Mouse (Mus musculus) mature B cell (primary cell): Measurements from ENCODE around the gene Pcyt1a.

Experiments used
- in situ Hi-C: fragments of 300-500 bp; cut with MboI; formaldehyde crosslinking; loops from 2 replicates; pipeline ENCODE4 v1.14.3; 2019

Pcyt1a gene

GRCm38 (mm10) chr16:32430474-32431046 lies at the start of gene Pcyt1a:
Gene Pcyt1a (plus strand): TSS chr16:32430921.
- in situ Hi-C loops: no loop called here

GRCm38 (mm10) chr16:32382901-32383300 lies 47.8 kb upstream of the Pcyt1a start:
- in situ Hi-C loops: no loop called here

GRCm38 (mm10) chr16:32384885-32385284 lies 45.8 kb upstream of the Pcyt1a start:
- in situ Hi-C loops: no loop called here

GRCm38 (mm10) chr16:32386826-32387225 lies 43.9 kb upstream of the Pcyt1a start:
- in situ Hi-C loops: no loop called here

GRCm38 (mm10) chr16:32389049-32389448 lies 41.7 kb upstream of the Pcyt1a start:
- in situ Hi-C loops: no loop called here

- in situ Hi-C loops: no loop called here
Observed at GRCm38 (mm10) chr16:32389841-32390240, 40.9 kb upstream of the Pcyt1a start.

GRCm38 (mm10) chr16:32390882-32391281 lies 39.8 kb upstream of the Pcyt1a start:
- in situ Hi-C loops: no loop called here

- in situ Hi-C loops: no loop called here
Observed at GRCm38 (mm10) chr16:32395679-32396540, 34.8 kb upstream of the Pcyt1a start.

GRCm38 (mm10) chr16:32396541-32396835 lies 34.2 kb upstream of the Pcyt1a start:
- in situ Hi-C loops: no loop called here

GRCm38 (mm10) chr16:32398206-32398605 lies 32.5 kb upstream of the Pcyt1a start:
- in situ Hi-C loops: no loop called here

- in situ Hi-C loops: no loop called here
Observed at GRCm38 (mm10) chr16:32400267-32400666, 30.5 kb upstream of the Pcyt1a start, which contains the start of gene Tm4sf19. Gene Tm4sf19 (plus strand): TSS chr16:32400506.

GRCm38 (mm10) chr16:32401335-32401965 lies 29.3 kb upstream of the Pcyt1a start:
- in situ Hi-C loops: no loop called here

- in situ Hi-C loops: no loop called here
Observed at GRCm38 (mm10) chr16:32402818-32403217, 27.9 kb upstream of the Pcyt1a start.

- in situ Hi-C loops: no loop called here
Observed at GRCm38 (mm10) chr16:32405716-32406115, 25.0 kb upstream of the Pcyt1a start.

- in situ Hi-C loops: no loop called here
Observed at GRCm38 (mm10) chr16:32406671-32407070, 24.1 kb upstream of the Pcyt1a start.

- in situ Hi-C loops: no loop called here
Observed at GRCm38 (mm10) chr16:32407730-32408129, 23.0 kb upstream of the Pcyt1a start.

GRCm38 (mm10) chr16:32417457-32417856 lies 13.3 kb upstream of the Pcyt1a start:
- in situ Hi-C loops: no loop called here

- in situ Hi-C loops: no loop called here
Observed at GRCm38 (mm10) chr16:32419517-32420483, 10.9 kb upstream of the Pcyt1a start, which contains the start of gene Tctex1d2. Gene Tctex1d2 (plus strand): TSS chr16:32419702.

GRCm38 (mm10) chr16:32427506-32427905 lies 3.2 kb upstream of the Pcyt1a start:
- in situ Hi-C loops: no loop called here

GRCm38 (mm10) chr16:32431047-32431591 lies 398 bp downstream of the Pcyt1a start:
- in situ Hi-C loops: no loop called here

- in situ Hi-C loops: no loop called here
Observed at GRCm38 (mm10) chr16:32431926-32432325, 1.2 kb downstream of the Pcyt1a start.
